Mouse (Mus musculus): Measurements from ENCODE around the gene Dhx58. TPM values are rescaled to one million over a fixed set of nuclear protein-coding genes. Genes with fewer than 3 reads are reported as not detected.
A peak's percentile ranks its signal among the peaks of the same experiment; 100 is the strongest.

Gene Dhx58
- polyA plus RNA-seq, 1 experiment: 0.40 TPM

- TF ChIP-seq MYOD1 (IDR thresholded peaks at IDR 0.05; ENCODE audit: control insufficient read depth in 1 of 3, insufficient read length in 2 of 3, low read depth in 2 of 3) (no peak), POLR2AphosphoS2 (IDR thresholded peaks at IDR 0.05; ENCODE audit: insufficient read length, low read depth) (no peak)
- Histone ChIP-seq H3K79me2 (ENCODE audit: control insufficient read depth, insufficient read depth) (no peaks in the 10 kb centered on the region), H3ac (ENCODE audit: control insufficient read depth, insufficient read length) (no peak overlapping the region), H3K4me3 (no peak overlapping the region), H3K27me3 (ENCODE audit: control insufficient read depth, insufficient read depth, insufficient read length) (no peaks in the 10 kb centered on the region), H3K36me3 (ENCODE audit: control insufficient read depth, insufficient read depth) (peaks cover 15% of the 10 kb centered on the region), H3K4me2 (ENCODE audit: low read depth) (peak overlapping the region; percentile 55)
Observed at GRCm38 (mm10) chr11:100703366-100703765, 705 bp downstream of the Dhx58 start.

GRCm38 (mm10) chr11:100702906-100703305 lies 1.2 kb downstream of the Dhx58 start:
- Histone ChIP-seq H3K4me3 (no peak overlapping the region), H3K4me2 (ENCODE audit: low read depth) (peak overlapping the region; percentile 73), H3ac (ENCODE audit: control insufficient read depth, insufficient read length) (no peak overlapping the region), H3K79me2 (ENCODE audit: control insufficient read depth, insufficient read depth) (no peaks in the 10 kb centered on the region), H3K36me3 (ENCODE audit: control insufficient read depth, insufficient read depth) (peaks cover 10% of the 10 kb centered on the region), H3K27me3 (ENCODE audit: control insufficient read depth, insufficient read depth, insufficient read length) (no peaks in the 10 kb centered on the region)
- TF ChIP-seq USF1 (IDR thresholded peaks at IDR 0.05; ENCODE audit: low read depth) (no peak), CEBPB (IDR thresholded peaks at IDR 0.05; ENCODE audit: insufficient read depth, poor library complexity, severe bottlenecking) (no peak), MAX (IDR thresholded peaks at IDR 0.05; ENCODE audit: low read depth) (no peak), E2F4 (IDR thresholded peaks at IDR 0.05; ENCODE audit: insufficient read depth) (no peak), TCF12 (IDR thresholded peaks at IDR 0.05; ENCODE audit: insufficient read depth, poor library complexity, severe bottlenecking) (no peak), REST (IDR thresholded peaks at IDR 0.05; ENCODE audit: insufficient read depth, insufficient read length) (no peak), POLR2A (IDR thresholded peaks at IDR 0.05; ENCODE audit: insufficient read length, low read depth) (no peak), SRF (IDR thresholded peaks at IDR 0.05; ENCODE audit: control insufficient read depth, insufficient read length, low read depth) (no peak)

- H3ac ChIP-seq (ENCODE audit: control insufficient read depth, insufficient read length): no peak overlapping the region
- peaks cover 6% of the 10 kb centered on the region for H3K36me3 ChIP-seq (ENCODE audit: control insufficient read depth, insufficient read depth)
- peak overlapping the region; percentile 73 for H3K4me2 ChIP-seq (ENCODE audit: low read depth)
- H3K27me3 ChIP-seq (ENCODE audit: control insufficient read depth, insufficient read depth, insufficient read length): no peaks in the 10 kb centered on the region
- no peaks in the 10 kb centered on the region for H3K79me2 ChIP-seq (ENCODE audit: control insufficient read depth, insufficient read depth)
- TF ChIP-seq POLR2A (IDR thresholded peaks at IDR 0.05; ENCODE audit: insufficient read length, low read depth): no peak
- no peak for TF ChIP-seq POLR2AphosphoS2 (IDR thresholded peaks at IDR 0.05; ENCODE audit: insufficient read length, low read depth)
- no peak for TF ChIP-seq CEBPB (IDR thresholded peaks at IDR 0.05; ENCODE audit: insufficient read depth, poor library complexity, severe bottlenecking)
- H3K4me3 ChIP-seq: no peak overlapping the region
Observed at GRCm38 (mm10) chr11:100702081-100702851, 1.8 kb downstream of the Dhx58 start.

- H3ac ChIP-seq (ENCODE audit: control insufficient read depth, insufficient read length): no peak overlapping the region
- TF ChIP-seq USF1 (IDR thresholded peaks at IDR 0.05; ENCODE audit: low read depth): no peak
- TF ChIP-seq MAX (IDR thresholded peaks at IDR 0.05; ENCODE audit: low read depth): no peak
- no peak for TF ChIP-seq SRF (IDR thresholded peaks at IDR 0.05; ENCODE audit: control insufficient read depth, insufficient read length, low read depth)
- TF ChIP-seq TCF12 (IDR thresholded peaks at IDR 0.05; ENCODE audit: insufficient read depth, poor library complexity, severe bottlenecking): no peak
- no peak for TF ChIP-seq TCF3 (IDR thresholded peaks at IDR 0.05; ENCODE audit: insufficient read length, low read depth)
- no peak for TF ChIP-seq MYOD1 (IDR thresholded peaks at IDR 0.05; ENCODE audit: control insufficient read depth in 1 of 3, insufficient read length in 2 of 3, low read depth in 2 of 3)
- TF ChIP-seq REST (IDR thresholded peaks at IDR 0.05; ENCODE audit: insufficient read depth, insufficient read length): no peak
- TF ChIP-seq E2F4 (IDR thresholded peaks at IDR 0.05; ENCODE audit: insufficient read depth): no peak
- no peak for TF ChIP-seq MYOG (IDR thresholded peaks at IDR 0.05; ENCODE audit: control insufficient read depth in 1 of 3, insufficient read depth in 1 of 3, insufficient read length in 2 of 3, low read depth in 2 of 3)
- no peak for TF ChIP-seq POLR2AphosphoS2 (IDR thresholded peaks at IDR 0.05; ENCODE audit: insufficient read length, low read depth)
- TF ChIP-seq CEBPB (IDR thresholded peaks at IDR 0.05; ENCODE audit: insufficient read depth, poor library complexity, severe bottlenecking): no peak
- TF ChIP-seq POLR2A (IDR thresholded peaks at IDR 0.05; ENCODE audit: insufficient read length, low read depth): no peak
- H3K79me2 ChIP-seq (ENCODE audit: control insufficient read depth, insufficient read depth): no peaks in the 10 kb centered on the region
- no peak overlapping the region for H3K4me2 ChIP-seq (ENCODE audit: low read depth)
- H3K36me3 ChIP-seq (ENCODE audit: control insufficient read depth, insufficient read depth): peaks cover 4% of the 10 kb centered on the region
- no peaks in the 10 kb centered on the region for H3K27me3 ChIP-seq (ENCODE audit: control insufficient read depth, insufficient read depth, insufficient read length)
- H3K4me3 ChIP-seq: no peak overlapping the region
Observed at GRCm38 (mm10) chr11:100701301-100701700, 2.8 kb downstream of the Dhx58 start.

GRCm38 (mm10) chr11:100700710-100701109 lies 3.4 kb downstream of the Dhx58 start:
- Histone ChIP-seq H3K4me2 (ENCODE audit: low read depth) (no peak overlapping the region), H3K36me3 (ENCODE audit: control insufficient read depth, insufficient read depth) (no peaks in the 10 kb centered on the region), H3K4me3 (no peak overlapping the region), H3K27me3 (ENCODE audit: control insufficient read depth, insufficient read depth, insufficient read length) (no peaks in the 10 kb centered on the region), H3K79me2 (ENCODE audit: control insufficient read depth, insufficient read depth) (no peaks in the 10 kb centered on the region), H3ac (ENCODE audit: control insufficient read depth, insufficient read length) (no peak overlapping the region)
- TF ChIP-seq POLR2A (IDR thresholded peaks at IDR 0.05; ENCODE audit: insufficient read length, low read depth) (no peak), MYOD1 (IDR thresholded peaks at IDR 0.05; ENCODE audit: control insufficient read depth in 1 of 3, insufficient read length in 2 of 3, low read depth in 2 of 3) (no peak), POLR2AphosphoS2 (IDR thresholded peaks at IDR 0.05; ENCODE audit: insufficient read length, low read depth) (no peak), CEBPB (IDR thresholded peaks at IDR 0.05; ENCODE audit: insufficient read depth, poor library complexity, severe bottlenecking) (no peak), USF1 (IDR thresholded peaks at IDR 0.05; ENCODE audit: low read depth) (no peak), TCF3 (IDR thresholded peaks at IDR 0.05; ENCODE audit: insufficient read length, low read depth) (no peak)
